Mouse (Mus musculus): ENCODE measurements around the gene Lst1.

- TF ChIP-seq CTCF (IDR thresholded peaks at IDR 0.05; ENCODE audit: low read depth) (no peak), EP300 (IDR thresholded peaks at IDR 0.05; ENCODE audit: low read depth) (no peak)
Observed at GRCm38 (mm10) chr17:35167794-35168193, 20.4 kb downstream of the Lst1 start.

Measured in liver, embryonic 14.5 days (tissue).